Mouse (Mus musculus) erythroblast, adult 5-6 weeks (primary cell): ENCODE data around the gene Zdhhc25. TPM values are rescaled to one million over a fixed set of nuclear protein-coding genes. Genes with fewer than 3 reads are reported as not detected.
A peak's percentile ranks its signal among the peaks of the same experiment; 100 is the strongest.

Source experiments
- ATAC-seq: replicated peaks from 2 replicates; pipeline ENCODE4 v1.8.0; 2016; ENCODE audit warnings: moderate number of reproducible peaks, mild to moderate bottlenecking, moderate TSS enrichment, inconsistent platforms; ENCODE audit not compliant: poor library complexity, low FRiP score, severe bottlenecking
- total RNA-seq, 2 experiments: library from RNA; stranded (forward) in 1 of 2; stranded (reverse) in 1 of 2; fragments of 150-400 nt in 1 of 2; fragments of 200-764, 138-1000 nt in 1 of 2; gene quantifications; 2 replicates each; pipeline versions ENCODE4 v1.2.3 to v1.2.4; 2015 to 2017; ENCODE audit warnings: low replicate concordance in 2 of 2

The Zdhhc25 gene
- total RNA-seq, 2 experiments from 2014 or later = not detected

DNA sequence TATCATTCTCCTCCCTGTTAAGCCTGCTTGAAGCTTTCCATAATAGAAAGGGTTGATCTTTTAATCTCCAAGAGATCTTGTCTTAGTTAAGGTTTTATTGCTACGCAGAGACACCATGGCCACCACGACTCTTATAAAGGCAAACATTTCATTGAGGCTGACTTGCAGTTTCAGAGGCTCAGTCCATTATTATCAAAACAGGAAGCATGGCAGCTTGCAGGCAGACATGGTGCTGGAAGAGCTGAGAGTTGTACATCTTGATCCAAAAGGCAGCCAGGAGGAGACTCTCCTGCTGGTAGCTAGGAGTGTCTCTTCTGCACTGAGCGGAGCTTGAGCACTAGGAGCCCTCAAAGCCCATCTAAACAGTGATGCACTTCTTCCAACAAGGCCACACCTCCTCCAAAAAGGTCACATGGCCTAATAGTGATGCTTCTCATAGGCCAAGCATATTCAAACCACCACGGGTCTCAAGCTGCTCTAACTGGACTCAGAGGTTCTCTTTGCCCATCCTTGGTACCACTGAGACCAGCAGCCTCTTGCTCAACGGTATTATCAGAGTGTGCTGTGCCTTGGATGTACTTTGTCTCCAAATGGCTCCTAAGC lies 26.9 kb downstream of the Zdhhc25 start:
- no peak for ATAC-seq

DNA sequence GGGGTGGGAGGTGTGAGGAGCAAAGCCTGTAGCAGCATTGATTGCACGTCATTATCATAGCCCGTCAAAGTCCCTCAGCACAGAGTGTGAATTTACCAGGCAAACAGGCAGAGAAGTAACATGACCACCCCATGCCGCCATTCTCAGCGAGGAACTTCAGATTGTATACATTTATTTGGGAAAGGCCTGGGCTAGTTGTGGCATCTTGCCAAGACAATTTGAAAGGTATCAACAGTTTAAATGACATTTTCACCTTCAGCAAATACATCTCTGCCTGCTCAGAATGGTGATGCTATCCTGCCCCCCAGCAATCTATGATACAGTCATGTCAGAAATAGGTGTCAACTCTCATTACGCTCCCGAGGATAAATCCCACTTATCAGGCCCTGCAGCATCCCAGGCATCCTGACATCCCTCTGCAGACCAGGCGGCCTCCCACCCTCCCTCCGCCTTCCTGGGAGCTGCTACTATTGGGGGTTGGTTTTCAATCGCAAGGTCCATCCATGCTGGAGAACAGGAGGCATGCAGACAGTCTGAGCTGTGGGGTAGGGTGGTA lies 28.8 kb downstream of the Zdhhc25 start:
- no peak for ATAC-seq

DNA sequence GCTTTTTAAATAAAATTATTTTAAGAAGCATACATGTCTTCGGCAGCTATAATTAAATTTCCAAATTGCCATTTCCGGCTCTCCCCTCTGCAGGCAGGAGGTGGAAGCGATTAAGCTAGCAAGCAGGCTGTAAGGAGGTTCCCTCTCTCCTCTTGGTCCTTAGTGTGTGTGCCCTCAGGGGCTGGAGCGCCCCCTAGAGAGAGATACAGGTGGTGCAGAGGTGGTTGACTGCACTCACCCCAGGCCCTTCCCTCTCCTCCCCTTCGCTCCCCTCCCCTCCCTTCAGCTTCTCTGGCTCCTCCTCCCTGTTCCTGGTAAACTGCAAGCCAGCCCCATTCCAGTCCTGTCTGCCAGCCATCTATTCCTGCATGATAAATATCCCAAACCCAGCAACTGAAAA lies 35.1 kb downstream of the Zdhhc25 start:
- ATAC-seq = no peak

DNA sequence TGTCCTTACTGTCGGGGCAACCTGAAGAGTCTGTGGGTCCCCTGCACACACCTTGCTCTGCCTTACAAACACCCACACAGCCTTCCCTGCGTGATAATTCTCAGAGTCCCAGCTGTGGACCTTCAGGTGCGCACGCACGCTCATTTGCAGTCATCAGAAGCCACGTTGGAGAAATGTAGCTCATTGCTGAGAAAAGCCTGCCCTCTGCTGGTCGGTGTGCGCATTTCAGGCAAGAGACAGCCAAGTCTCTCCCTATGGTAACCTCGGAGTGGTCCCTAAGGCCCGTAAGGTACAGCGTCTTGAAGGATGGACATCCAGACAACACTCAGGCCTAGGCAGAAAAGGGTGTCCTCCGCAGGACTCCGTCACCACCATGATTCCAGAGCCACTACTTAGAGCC lies 50.9 kb downstream of the Zdhhc25 start:
- 0 out of 2 replicates have a peak, but pooled peaks have one; percentile 43 for ATAC-seq

Other genes starting within 250 kb of the Zdhhc25 start
- 11.1 and 13.0 TPM in 2 replicates for gene Brd1, start 133.9 kb downstream of the Zdhhc25 start, total RNA-seq (2015; ENCODE audit: low replicate concordance)
- 38.5 and 39.0 TPM in 2 replicates for gene Brd1, start 133.9 kb downstream of the Zdhhc25 start, total RNA-seq (2017; ENCODE audit: low replicate concordance)
- gene Zbed4, start 151.4 kb downstream of the Zdhhc25 start, total RNA-seq (2015; ENCODE audit: low replicate concordance) = 14.8 and 30.1 TPM in 2 replicates
- gene Zbed4, start 151.4 kb downstream of the Zdhhc25 start, total RNA-seq (2017; ENCODE audit: low replicate concordance) = 26.3 and 29.1 TPM in 2 replicates
- gene Alg12, start 219.0 kb downstream of the Zdhhc25 start, total RNA-seq (2015; ENCODE audit: low replicate concordance) = 3.7 and 7.7 TPM in 2 replicates
- 0.42 and 0.94 TPM in 2 replicates for gene Alg12, start 219.0 kb downstream of the Zdhhc25 start, total RNA-seq (2017; ENCODE audit: low replicate concordance)
- gene Creld2, start 219.3 kb downstream of the Zdhhc25 start, total RNA-seq (2015; ENCODE audit: low replicate concordance) = 9.8 and 16.7 TPM in 2 replicates
- 15.5 and 17.6 TPM in 2 replicates for gene Creld2, start 219.3 kb downstream of the Zdhhc25 start, total RNA-seq (2017; ENCODE audit: low replicate concordance)